Mouse (Mus musculus): ENCODE results near the gene Tppp2.

Tppp2 gene

GRCm38 (mm10) chr14:51918125-51918524 is at the start of gene Tppp2:
Gene Tppp2, plus strand, starts transcription at chr14:51918425.
- DNase-seq (ENCODE audit: low read depth in 1 of 2, low spot score in 2 of 2), result no peak

DNA sequence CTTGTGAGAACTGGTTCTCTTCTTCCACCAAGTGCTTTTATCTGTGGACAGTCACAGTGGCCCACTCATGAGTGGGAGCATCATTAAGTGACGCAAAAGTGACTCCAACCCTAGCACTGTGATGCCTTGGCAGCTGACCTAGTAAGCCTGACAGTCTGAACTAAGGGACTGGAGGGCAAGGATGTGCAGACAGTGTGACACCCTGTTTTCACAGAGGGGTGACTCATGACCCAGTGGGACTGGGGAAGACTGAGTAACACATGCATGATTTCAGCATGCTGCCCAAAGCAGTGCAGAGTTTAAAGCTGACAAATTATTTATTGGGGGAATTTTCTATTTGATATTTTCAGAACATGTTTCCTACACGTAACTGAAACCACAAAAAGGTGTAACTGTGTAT is 47.5 kb upstream of the Tppp2 start:
- no peak for DNase-seq (ENCODE audit: low read depth in 1 of 2, low spot score in 2 of 2)

- no peak for DNase-seq (ENCODE audit: low read depth in 1 of 2, low spot score in 2 of 2)
Measured at GRCm38 (mm10) chr14:51871741-51872140, 46.5 kb upstream of the Tppp2 start.

DNA sequence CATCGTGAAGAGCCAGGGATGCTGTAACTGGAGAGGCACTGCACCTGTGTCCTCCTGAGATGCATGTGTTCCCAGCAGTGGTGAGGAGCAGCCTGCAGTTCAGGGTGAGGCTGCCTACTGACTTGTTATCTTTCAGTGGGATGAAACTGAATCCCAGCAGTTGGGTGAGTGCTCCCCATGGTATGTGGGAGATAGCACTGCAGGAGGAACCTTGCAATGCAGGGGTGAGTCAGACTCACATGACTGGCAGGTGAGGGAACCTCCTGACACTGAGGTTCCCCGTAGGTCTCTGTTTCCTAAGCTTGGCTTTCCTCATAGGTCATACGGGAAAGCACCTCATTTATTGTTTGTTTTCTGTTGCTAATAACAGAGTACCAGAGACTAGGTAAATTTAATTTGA is 40.7 kb upstream of the Tppp2 start:
- no peak for DNase-seq (ENCODE audit: low read depth in 1 of 2, low spot score in 2 of 2)

DNA sequence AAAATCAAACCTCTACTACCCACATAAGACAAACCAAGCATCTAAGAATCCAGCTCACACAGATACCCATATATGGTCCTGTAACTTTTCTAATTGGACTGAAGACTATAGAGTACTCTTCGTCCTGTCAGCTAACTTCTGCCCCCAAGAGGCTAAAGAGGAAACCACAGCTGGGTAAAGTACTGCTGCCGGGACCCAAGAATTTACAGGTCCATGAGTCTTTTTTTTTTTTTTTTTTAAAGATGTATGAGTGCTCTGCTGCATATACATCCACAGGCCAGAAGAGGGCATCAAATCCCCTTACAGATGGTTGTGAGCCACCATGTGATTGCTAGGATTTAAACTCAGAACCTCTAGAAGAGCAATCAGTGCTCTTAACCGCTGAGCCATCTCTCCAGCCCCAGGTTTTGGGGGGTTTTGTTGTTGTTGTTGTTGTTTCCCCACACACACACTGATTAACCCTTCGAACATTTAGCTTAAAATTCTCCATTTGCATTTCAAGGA is 34.6 kb upstream of the Tppp2 start:
- peak; percentile 37 to 64 for DNase-seq (ENCODE audit: low read depth in 1 of 2, low spot score in 2 of 2)

- no peak for DNase-seq (ENCODE audit: low read depth in 1 of 2, low spot score in 2 of 2)
Measured at GRCm38 (mm10) chr14:51884031-51884544, 34.1 kb upstream of the Tppp2 start.

DNA sequence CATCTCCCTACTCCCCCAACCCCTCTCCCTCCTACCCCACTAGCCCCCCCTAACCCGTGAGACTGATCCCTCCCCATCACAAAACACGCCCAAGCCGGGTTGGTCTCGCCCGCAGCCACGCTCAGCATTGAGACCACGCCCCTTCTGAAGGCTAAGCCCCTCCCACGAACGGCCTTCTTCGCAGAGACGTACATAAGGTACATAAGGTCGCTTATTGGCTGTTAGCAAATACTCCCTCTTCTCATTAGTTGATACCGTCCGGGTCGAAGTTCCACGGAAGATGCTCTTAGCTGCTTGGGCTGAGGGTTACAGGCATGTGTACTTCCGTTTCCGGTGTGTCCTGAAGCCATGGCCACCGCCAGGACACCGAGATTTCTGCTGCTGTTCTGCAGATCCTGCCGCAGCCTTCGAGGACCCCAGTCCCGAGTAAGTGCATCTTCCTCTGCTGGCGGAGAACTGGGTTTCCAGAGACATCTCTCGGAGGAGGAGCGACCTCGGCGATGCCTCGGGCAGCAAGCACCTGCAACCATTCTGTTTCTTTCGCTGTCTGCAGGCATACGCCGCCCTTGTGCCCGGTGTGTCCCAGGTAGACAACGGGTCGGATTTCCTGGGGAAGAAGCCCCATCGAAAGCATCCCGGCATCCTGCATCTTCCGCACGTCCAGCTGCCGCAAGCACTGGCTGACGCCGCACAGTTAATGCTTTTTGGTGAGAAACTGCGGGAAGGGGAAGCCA is 33.5 kb upstream of the Tppp2 start, which contains the start of gene Mettl17:
Gene Mettl17 (plus strand): TSS at position 245 of the 734 bp plus-strand sequence.
- DNase-seq (ENCODE audit: low read depth in 1 of 2, low spot score in 2 of 2), result peak; percentile 72 to 90

- no peak for DNase-seq (ENCODE audit: low read depth in 1 of 2, low spot score in 2 of 2)
Measured at GRCm38 (mm10) chr14:51886051-51886450, 32.2 kb upstream of the Tppp2 start.

DNA sequence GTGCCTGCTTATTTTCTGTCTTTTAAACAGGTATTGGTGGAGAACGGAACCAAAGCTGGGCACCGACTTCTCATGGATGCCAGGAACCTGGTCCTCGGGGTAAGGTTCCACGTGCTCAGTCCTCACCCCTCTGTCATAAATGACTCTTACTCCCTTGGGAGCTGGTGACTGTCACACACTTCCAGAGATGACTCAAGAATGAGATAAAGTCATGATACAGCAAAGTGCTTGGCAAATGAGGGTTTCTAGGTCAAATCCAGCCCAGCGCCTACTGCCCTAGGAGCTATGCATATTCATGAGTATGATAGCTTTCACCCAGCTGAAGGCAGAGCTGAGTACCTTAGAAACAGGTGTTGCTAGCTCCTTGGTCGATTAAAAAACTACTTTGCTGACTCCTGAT is 28.4 kb upstream of the Tppp2 start:
- no peak for DNase-seq (ENCODE audit: low read depth in 1 of 2, low spot score in 2 of 2)

GRCm38 (mm10) chr14:51892191-51892939 is 25.9 kb upstream of the Tppp2 start, which contains the start of gene Slc39a2:
Gene Slc39a2, plus strand, starts transcription at chr14:51892889.
- no peak for DNase-seq (ENCODE audit: low read depth in 1 of 2, low spot score in 2 of 2)

DNA sequence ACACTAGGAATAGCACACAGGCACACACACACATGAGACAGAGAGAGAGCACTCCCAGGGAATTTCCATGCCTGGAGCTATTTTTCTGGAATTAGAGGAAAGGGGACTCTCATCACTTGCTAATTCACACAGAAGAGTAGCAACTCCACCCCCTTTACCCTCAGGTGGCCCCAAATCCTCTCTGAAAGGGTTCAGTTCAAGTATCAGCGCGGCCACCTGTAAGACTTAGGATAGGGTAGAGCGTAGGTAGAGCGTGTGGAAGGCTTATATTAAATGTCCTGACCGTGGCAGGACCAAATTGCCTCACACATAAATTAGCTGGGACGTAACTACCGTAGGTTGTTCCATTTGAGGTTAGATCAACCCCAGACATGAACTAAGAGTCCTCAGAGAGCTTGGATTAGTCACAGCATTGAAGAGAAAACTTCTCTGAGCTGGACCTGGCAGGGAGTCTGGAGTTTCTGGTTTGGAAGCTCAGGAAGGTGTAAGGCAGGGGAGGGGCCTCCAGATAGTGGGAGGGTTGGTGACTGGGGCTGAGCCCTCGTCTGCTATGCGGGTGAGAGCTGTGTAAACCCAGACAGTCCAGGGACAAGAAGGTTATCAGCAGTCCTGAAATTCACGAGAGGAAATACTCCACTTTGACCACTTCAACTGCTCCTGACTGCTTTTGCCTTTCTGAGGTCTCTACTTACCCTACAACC is 25.0 kb upstream of the Tppp2 start:
- DNase-seq (ENCODE audit: low read depth in 1 of 2, low spot score in 2 of 2), result no peak

GRCm38 (mm10) chr14:51893809-51894208 is 24.4 kb upstream of the Tppp2 start:
- no peak for DNase-seq (ENCODE audit: low read depth in 1 of 2, low spot score in 2 of 2)

DNA sequence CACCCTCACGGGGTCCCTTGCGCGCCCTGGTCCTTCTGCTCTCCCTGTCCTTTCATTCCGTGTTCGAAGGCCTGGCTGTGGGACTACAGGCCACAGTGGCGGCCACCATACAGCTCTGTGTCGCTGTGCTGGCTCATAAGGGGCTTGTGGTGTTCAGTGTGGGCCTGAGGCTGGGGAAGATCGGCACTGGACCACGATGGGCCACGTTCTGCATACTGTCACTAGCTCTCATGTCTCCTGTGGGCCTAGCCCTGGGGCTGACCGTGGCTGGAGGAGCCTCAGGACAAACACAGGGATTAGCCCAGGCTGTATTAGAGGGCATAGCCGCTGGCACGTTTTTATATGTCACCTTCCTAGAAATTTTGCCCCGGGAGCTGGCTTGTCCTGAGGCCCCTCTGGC is 23.2 kb upstream of the Tppp2 start:
- no peak for DNase-seq (ENCODE audit: low read depth in 1 of 2, low spot score in 2 of 2)

DNA sequence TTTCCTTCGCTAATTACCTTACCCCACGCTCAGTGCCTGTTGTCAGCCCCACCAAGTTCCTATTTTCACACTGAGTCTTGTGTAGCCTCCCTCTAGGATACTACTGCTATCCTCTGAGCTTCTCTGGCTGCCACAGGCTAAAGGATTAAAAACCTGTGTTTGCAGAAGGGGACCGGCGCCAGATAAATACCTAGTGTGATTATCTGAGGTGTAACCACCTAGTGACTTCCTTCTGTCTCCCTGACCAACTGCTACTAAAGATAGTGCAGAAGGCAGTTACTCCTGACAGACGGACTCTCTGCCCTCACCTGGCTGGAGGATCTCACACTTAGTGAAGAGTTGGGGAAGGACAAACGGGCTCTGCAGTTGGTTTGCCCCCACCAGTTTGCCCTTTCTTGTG is 22.2 kb upstream of the Tppp2 start:
- no peak for DNase-seq (ENCODE audit: low read depth in 1 of 2, low spot score in 2 of 2)

GRCm38 (mm10) chr14:51896539-51897170 is 21.6 kb upstream of the Tppp2 start:
- DNase-seq (ENCODE audit: low read depth in 1 of 2, low spot score in 2 of 2), result no peak

- DNase-seq (ENCODE audit: low read depth in 1 of 2, low spot score in 2 of 2), result no peak
Measured at GRCm38 (mm10) chr14:51899351-51899750, 18.9 kb upstream of the Tppp2 start.

GRCm38 (mm10) chr14:51902806-51903710 is 15.2 kb upstream of the Tppp2 start:
- DNase-seq (ENCODE audit: low read depth in 1 of 2, low spot score in 2 of 2), result peak in 1 of 2 experiments; percentile 44

DNA sequence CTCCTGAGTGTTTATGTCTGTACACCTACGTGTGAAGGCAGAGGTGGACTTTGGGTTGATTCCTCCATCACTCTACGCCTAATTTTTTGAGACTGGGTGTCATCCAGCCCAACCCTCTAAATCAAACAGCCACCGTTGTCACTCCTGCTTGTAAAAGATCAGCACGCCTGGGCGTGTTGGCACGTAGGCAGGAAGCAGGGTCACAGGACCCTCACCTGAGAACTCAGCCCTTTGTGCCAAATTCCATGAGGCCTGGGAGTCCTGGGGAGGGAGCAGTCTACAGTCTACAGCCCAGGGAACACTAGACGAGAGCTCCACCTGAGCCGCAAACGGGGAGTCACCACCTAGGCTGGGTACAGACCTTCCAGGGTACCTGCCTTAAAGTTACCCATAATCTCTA is 14.4 kb upstream of the Tppp2 start:
- DNase-seq (ENCODE audit: low read depth in 1 of 2, low spot score in 2 of 2), result no peak

GRCm38 (mm10) chr14:51904706-51905105 is 13.5 kb upstream of the Tppp2 start:
- DNase-seq (ENCODE audit: low read depth in 1 of 2, low spot score in 2 of 2), result no peak

DNA sequence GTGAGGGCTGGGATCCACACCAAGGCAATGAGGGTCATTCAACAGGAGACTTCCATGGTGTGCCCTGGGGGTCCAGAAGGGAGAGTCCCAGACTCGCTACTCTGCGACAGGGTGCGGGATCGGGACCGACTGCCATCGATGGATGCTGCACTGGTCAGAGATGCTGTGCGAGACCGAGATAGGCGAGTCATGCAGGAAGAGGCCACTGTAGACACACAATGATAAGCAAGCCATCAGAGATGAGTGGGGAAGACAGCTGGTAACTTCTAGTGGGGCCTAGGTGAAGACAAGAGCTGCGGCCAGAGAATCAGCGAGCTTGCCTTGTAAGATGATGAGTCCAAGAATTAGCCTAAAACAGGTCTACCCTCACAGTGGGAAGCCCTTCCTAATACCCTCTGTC is 12.1 kb upstream of the Tppp2 start:
- no peak for DNase-seq (ENCODE audit: low read depth in 1 of 2, low spot score in 2 of 2)
